Mouse (Mus musculus): ENCODE data around the gene F8a. TPM values are rescaled to one million over a fixed set of nuclear protein-coding genes. Genes with fewer than 3 reads are reported as not detected.

The F8a gene
- 9.3 TPM for polyA plus RNA-seq (2014; fragmentation: Illumina TruSeq; extraction: RNeasy Lipid Tissue Mini Kit (QIAGEN cat#74804); ENCODE audit: low replicate concordance)

GRCm38 (mm10) chrX:73227914-73228605 is at the start of gene F8a:
TSS of gene F8a (plus strand) at chrX:73228291.

GRCm38 (mm10) chrX:73191934-73192333 is 36.2 kb upstream of the F8a start, which contains the start of gene Xlr3b:
TSS of gene Xlr3b (plus strand) at chrX:73192207.

GRCm38 (mm10) chrX:73213819-73214564 is 14.1 kb upstream of the F8a start, which contains the start of gene Xlr4b:
TSS of gene Xlr4b (plus strand) at chrX:73214333.

GRCm38 (mm10) chrX:73242821-73243325 is 14.8 kb downstream of the F8a start, which contains the start of gene Xlr4c:
TSS of gene Xlr4c (minus strand) at chrX:73243130.

GRCm38 (mm10) chrX:73265270-73265669 is 37.2 kb downstream of the F8a start, which contains the start of gene Xlr3c:
TSS of gene Xlr3c (minus strand) at chrX:73265390.

Other genes starting within 250 kb of the F8a start
- gene Zfp185, start 241.0 kb upstream of the F8a start, polyA plus RNA-seq (2014; fragmentation: Illumina TruSeq; extraction: RNeasy Lipid Tissue Mini Kit (QIAGEN cat#74804); ENCODE audit: low replicate concordance), result 1.0 TPM
- gene Pnma5, start 191.2 kb upstream of the F8a start, polyA plus RNA-seq (2014; fragmentation: Illumina TruSeq; extraction: RNeasy Lipid Tissue Mini Kit (QIAGEN cat#74804); ENCODE audit: low replicate concordance), result not detected
- not detected for gene Pnma3, start 163.5 kb upstream of the F8a start, polyA plus RNA-seq (2014; fragmentation: Illumina TruSeq; extraction: RNeasy Lipid Tissue Mini Kit (QIAGEN cat#74804); ENCODE audit: low replicate concordance)
- 7.1 TPM for gene Xlr4a, start 145.8 kb upstream of the F8a start, polyA plus RNA-seq (2014; fragmentation: Illumina TruSeq; extraction: RNeasy Lipid Tissue Mini Kit (QIAGEN cat#74804); ENCODE audit: low replicate concordance)
- gene Xlr3a, start 131.2 kb upstream of the F8a start, polyA plus RNA-seq (2014; fragmentation: Illumina TruSeq; extraction: RNeasy Lipid Tissue Mini Kit (QIAGEN cat#74804); ENCODE audit: low replicate concordance), result 8.7 TPM
- not detected for gene Gm14685, start 111.2 kb upstream of the F8a start, polyA plus RNA-seq (2014; fragmentation: Illumina TruSeq; extraction: RNeasy Lipid Tissue Mini Kit (QIAGEN cat#74804); ENCODE audit: low replicate concordance)
- gene Xlr5b, start 79.5 kb upstream of the F8a start, polyA plus RNA-seq (2014; fragmentation: Illumina TruSeq; extraction: RNeasy Lipid Tissue Mini Kit (QIAGEN cat#74804); ENCODE audit: low replicate concordance), result not detected
- not detected for gene DXBay18, start 78.8 kb upstream of the F8a start, polyA plus RNA-seq (2014; fragmentation: Illumina TruSeq; extraction: RNeasy Lipid Tissue Mini Kit (QIAGEN cat#74804); ENCODE audit: low replicate concordance)
- gene Spin2d, start 51.3 kb upstream of the F8a start, polyA plus RNA-seq (2014; fragmentation: Illumina TruSeq; extraction: RNeasy Lipid Tissue Mini Kit (QIAGEN cat#74804); ENCODE audit: low replicate concordance), result not detected
- 7.8 TPM for gene Xlr3b, start 36.1 kb upstream of the F8a start, polyA plus RNA-seq (2014; fragmentation: Illumina TruSeq; extraction: RNeasy Lipid Tissue Mini Kit (QIAGEN cat#74804); ENCODE audit: low replicate concordance)
- gene Xlr4b, start 14.0 kb upstream of the F8a start, polyA plus RNA-seq (2014; fragmentation: Illumina TruSeq; extraction: RNeasy Lipid Tissue Mini Kit (QIAGEN cat#74804); ENCODE audit: low replicate concordance), result 25.4 TPM
- 6.4 TPM for gene Xlr4c, start 14.8 kb downstream of the F8a start, polyA plus RNA-seq (2014; fragmentation: Illumina TruSeq; extraction: RNeasy Lipid Tissue Mini Kit (QIAGEN cat#74804); ENCODE audit: low replicate concordance)
- gene Xlr3c, start 37.1 kb downstream of the F8a start, polyA plus RNA-seq (2014; fragmentation: Illumina TruSeq; extraction: RNeasy Lipid Tissue Mini Kit (QIAGEN cat#74804); ENCODE audit: low replicate concordance), result not detected
- gene Xlr5a, start 64.7 kb downstream of the F8a start, polyA plus RNA-seq (2014; fragmentation: Illumina TruSeq; extraction: RNeasy Lipid Tissue Mini Kit (QIAGEN cat#74804); ENCODE audit: low replicate concordance), result not detected
- gene Xlr5c, start 64.7 kb downstream of the F8a start, polyA plus RNA-seq (2014; fragmentation: Illumina TruSeq; extraction: RNeasy Lipid Tissue Mini Kit (QIAGEN cat#74804); ENCODE audit: low replicate concordance), result 0.48 TPM
- not detected for gene Gm45015, start 108.5 kb downstream of the F8a start, polyA plus RNA-seq (2014; fragmentation: Illumina TruSeq; extraction: RNeasy Lipid Tissue Mini Kit (QIAGEN cat#74804); ENCODE audit: low replicate concordance)
- gene Zfp275, start 114.3 kb downstream of the F8a start, polyA plus RNA-seq (2014; fragmentation: Illumina TruSeq; extraction: RNeasy Lipid Tissue Mini Kit (QIAGEN cat#74804); ENCODE audit: low replicate concordance), result 6.1 TPM
- gene Gm18336, start 170.4 kb downstream of the F8a start, polyA plus RNA-seq (2014; fragmentation: Illumina TruSeq; extraction: RNeasy Lipid Tissue Mini Kit (QIAGEN cat#74804); ENCODE audit: low replicate concordance), result not detected
- 1.2 TPM for gene Zfp92, start 182.8 kb downstream of the F8a start, polyA plus RNA-seq (2014; fragmentation: Illumina TruSeq; extraction: RNeasy Lipid Tissue Mini Kit (QIAGEN cat#74804); ENCODE audit: low replicate concordance)
- not detected for gene Trex2, start 207.1 kb downstream of the F8a start, polyA plus RNA-seq (2014; fragmentation: Illumina TruSeq; extraction: RNeasy Lipid Tissue Mini Kit (QIAGEN cat#74804); ENCODE audit: low replicate concordance)
- gene Haus7, start 230.8 kb downstream of the F8a start, polyA plus RNA-seq (2014; fragmentation: Illumina TruSeq; extraction: RNeasy Lipid Tissue Mini Kit (QIAGEN cat#74804); ENCODE audit: low replicate concordance), result 2.8 TPM

Data from small intestine, adult 10 weeks (tissue).